Mouse (Mus musculus): ENCODE measurements around the gene Nfya.

- no peak for TF ChIP-seq CTCF (IDR thresholded peaks at IDR 0.05; ENCODE audit: low read depth, low read length)
- TF ChIP-seq GATA1 (IDR thresholded peaks at IDR 0.05; ENCODE audit: borderline replicate concordance, low read length) = no peak
These were observed 62.9 kb downstream of the Nfya start for GRCm38 (mm10) chr17:48346834-48347233.

All from G1E (cell line).